Mouse (Mus musculus) myocyte (in vitro differentiated cells): Measurements from ENCODE around the gene Adgb. TPM values are rescaled to one million over a fixed set of nuclear protein-coding genes. Genes with fewer than 3 reads are reported as not detected.
A peak's percentile ranks its signal among the peaks of the same experiment; 100 is the strongest.

ENCODE experiments used
- H3K27me3 ChIP-seq: one replicate; pipeline ENCODE4 v1.6.1; 2011; ENCODE audit not compliant: control insufficient read depth, insufficient read depth, insufficient read length
- H3K36me3 ChIP-seq: one replicate; pipeline ENCODE4 v1.6.1; 2011; ENCODE audit not compliant: control insufficient read depth, insufficient read depth
- H3K4me2 ChIP-seq: one replicate; pipeline ENCODE4 v1.6.1; 2011; ENCODE audit warnings: low read depth, control low read depth
- H3K4me3 ChIP-seq: one replicate; pipeline ENCODE4 v1.5.1; 2011; ENCODE audit warnings: mild to moderate bottlenecking, control low read depth, moderate library complexity
- H3K79me2 ChIP-seq: one replicate; pipeline ENCODE4 v1.6.1; 2011; ENCODE audit not compliant: control insufficient read depth, insufficient read depth
- H3ac ChIP-seq: one replicate; pipeline ENCODE4 v1.6.1; 2011; ENCODE audit not compliant: control insufficient read depth, insufficient read length
- CEBPB ChIP-seq: IDR thresholded peaks from 2 replicates; pipeline ENCODE4 v1.6.1; 2011; ENCODE audit warnings: mild to moderate bottlenecking, moderate library complexity; ENCODE audit not compliant: poor library complexity, insufficient read depth, severe bottlenecking
- E2F4 ChIP-seq: IDR thresholded peaks from one replicate; pipeline ENCODE4 v1.6.1; 2011; ENCODE audit warnings: mild to moderate bottlenecking, control low read depth, moderate library complexity; ENCODE audit not compliant: insufficient read depth
- MAX ChIP-seq: IDR thresholded peaks from one replicate; pipeline ENCODE4 v1.6.1; 2011; ENCODE audit warnings: low read depth, mild to moderate bottlenecking, control low read depth
- MYOD1 ChIP-seq, 3 experiments: IDR thresholded peaks; one replicate each; pipeline ENCODE4 v1.6.1; 2011; ENCODE audit warnings: control low read depth in 2 of 3, low read depth in 2 of 3, mild to moderate bottlenecking in 2 of 3, moderate library complexity in 1 of 3; ENCODE audit not compliant: insufficient read length in 2 of 3, control insufficient read depth in 1 of 3
- MYOG ChIP-seq, 3 experiments: IDR thresholded peaks; one replicate each; pipeline ENCODE4 v1.6.1; 2011; ENCODE audit warnings: control low read depth in 2 of 3, low read depth in 2 of 3, mild to moderate bottlenecking in 2 of 3; ENCODE audit not compliant: insufficient read length in 2 of 3, control insufficient read depth in 1 of 3, insufficient read depth in 1 of 3
- POLR2A ChIP-seq: IDR thresholded peaks from one replicate; pipeline ENCODE4 v1.6.1; 2011; ENCODE audit warnings: low read depth, mild to moderate bottlenecking, control low read depth, moderate library complexity; ENCODE audit not compliant: insufficient read length
- POLR2AphosphoS2 ChIP-seq: IDR thresholded peaks from one replicate; pipeline ENCODE4 v1.6.1; 2011; ENCODE audit warnings: low read depth, control low read depth; ENCODE audit not compliant: insufficient read length
- REST ChIP-seq: IDR thresholded peaks from one replicate; pipeline ENCODE4 v1.6.1; 2011; ENCODE audit warnings: mild to moderate bottlenecking, control low read depth, moderate library complexity; ENCODE audit not compliant: insufficient read depth, insufficient read length
- SRF ChIP-seq: IDR thresholded peaks from one replicate; pipeline ENCODE4 v1.6.1; 2011; ENCODE audit warnings: low read depth; ENCODE audit not compliant: control insufficient read depth, insufficient read length
- TCF12 ChIP-seq: IDR thresholded peaks from one replicate; pipeline ENCODE4 v1.6.1; 2011; ENCODE audit warnings: mild to moderate bottlenecking, control low read depth; ENCODE audit not compliant: poor library complexity, insufficient read depth, severe bottlenecking
- TCF3 ChIP-seq: IDR thresholded peaks from one replicate; pipeline ENCODE4 v1.6.1; 2011; ENCODE audit warnings: low read depth, control low read depth; ENCODE audit not compliant: insufficient read length
- USF1 ChIP-seq: IDR thresholded peaks from one replicate; pipeline ENCODE4 v1.6.1; 2011; ENCODE audit warnings: low read depth, mild to moderate bottlenecking, control low read depth, moderate library complexity
- polyA plus RNA-seq: library from polyadenylated mRNA; unstranded; fragments of >200 nt; fragmentation: generic; extraction: Trizol; gene quantifications from one replicate; pipeline ENCODE4 v1.2.1, GENCODE M21; 2012; ENCODE audit warnings: missing spikeins

Adgb gene
- polyA plus RNA-seq, 1 experiment = not detected

- H3K4me2 ChIP-seq = no peak overlapping the region
- no peaks in the 10 kb centered on the region for H3K36me3 ChIP-seq
- no peak for TF ChIP-seq TCF12
- TF ChIP-seq E2F4 = no peak
- TF ChIP-seq POLR2AphosphoS2 = no peak
- H3K4me3 ChIP-seq = no peak overlapping the region
- H3K27me3 ChIP-seq = no peaks in the 10 kb centered on the region
- H3K79me2 ChIP-seq = no peaks in the 10 kb centered on the region
- no peak overlapping the region for H3ac ChIP-seq
Measured at GRCm38 (mm10) chr10:10355605-10356227, 116.4 kb downstream of the Adgb start.

GRCm38 (mm10) chr10:10352184-10352583, 119.9 kb downstream of the Adgb start:
- Histone ChIP-seq H3ac (no peak overlapping the region), H3K27me3 (no peaks in the 10 kb centered on the region), H3K36me3 (no peaks in the 10 kb centered on the region), H3K4me2 (no peak overlapping the region), H3K4me3 (no peak overlapping the region), H3K79me2 (no peaks in the 10 kb centered on the region)
- TF ChIP-seq MAX (no peak), USF1 (no peak), POLR2AphosphoS2 (no peak)

GRCm38 (mm10) chr10:10350550-10350949, 121.6 kb downstream of the Adgb start:
- H3K4me3 ChIP-seq = no peak overlapping the region
- TF ChIP-seq E2F4 = no peak
- TF ChIP-seq REST = no peak
- no peak for TF ChIP-seq USF1
- TF ChIP-seq MYOD1 (IDR thresholded peaks at IDR 0.05; ENCODE audit: control insufficient read depth in 1 of 3, insufficient read length in 2 of 3, low read depth in 2 of 3) = no peak
- TF ChIP-seq TCF12 = no peak
- TF ChIP-seq SRF = no peak
- TF ChIP-seq MYOG (IDR thresholded peaks at IDR 0.05; ENCODE audit: control insufficient read depth in 1 of 3, insufficient read depth in 1 of 3, insufficient read length in 2 of 3, low read depth in 2 of 3) = no peak
- H3K36me3 ChIP-seq = no peaks in the 10 kb centered on the region
- H3K79me2 ChIP-seq = no peaks in the 10 kb centered on the region
- no peak overlapping the region for H3K4me2 ChIP-seq
- H3K27me3 ChIP-seq = no peaks in the 10 kb centered on the region
- no peak overlapping the region for H3ac ChIP-seq

DNA sequence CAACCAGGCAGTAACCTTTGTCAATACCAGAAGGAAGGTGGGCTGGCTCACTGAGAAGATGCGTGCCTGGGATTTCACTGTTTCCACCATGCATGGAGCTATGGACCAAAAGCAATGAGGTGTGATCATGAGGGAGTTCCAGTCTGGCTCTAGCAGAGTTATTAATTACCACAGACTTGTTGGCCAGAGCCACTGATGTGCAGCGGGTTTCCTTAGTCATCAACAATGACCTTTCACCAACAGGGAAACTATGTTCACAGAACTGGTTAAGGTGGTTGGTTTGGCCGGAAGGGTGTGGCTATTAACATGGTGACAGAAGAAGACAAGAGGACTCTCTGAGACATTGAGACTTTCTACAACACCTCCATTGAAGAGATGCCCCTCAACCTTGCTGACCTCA, 128.2 kb downstream of the Adgb start:
- Histone ChIP-seq H3K4me3 (no peak overlapping the region), H3K4me2 (no peak overlapping the region), H3K36me3 (no peaks in the 10 kb centered on the region), H3K79me2 (no peaks in the 10 kb centered on the region), H3ac (no peak overlapping the region), H3K27me3 (no peaks in the 10 kb centered on the region)
- TF ChIP-seq CEBPB (no peak), TCF3 (no peak), POLR2AphosphoS2 (no peak), REST (no peak), SRF (no peak), USF1 (no peak), POLR2A (no peak), MYOD1 (IDR thresholded peaks at IDR 0.05; ENCODE audit: control insufficient read depth in 1 of 3, insufficient read length in 2 of 3, low read depth in 2 of 3) (no peak)

- no peak for TF ChIP-seq TCF3
- TF ChIP-seq E2F4 = no peak
- TF ChIP-seq TCF12 = no peak
- TF ChIP-seq USF1 = peak; percentile 45
- Histone ChIP-seq H3K79me2 (no peaks in the 10 kb centered on the region), H3K4me2 (no peak overlapping the region), H3K4me3 (no peak overlapping the region), H3K27me3 (no peaks in the 10 kb centered on the region), H3ac (no peak overlapping the region), H3K36me3 (no peaks in the 10 kb centered on the region)
Measured at GRCm38 (mm10) chr10:10325560-10325959, 146.6 kb downstream of the Adgb start.

DNA sequence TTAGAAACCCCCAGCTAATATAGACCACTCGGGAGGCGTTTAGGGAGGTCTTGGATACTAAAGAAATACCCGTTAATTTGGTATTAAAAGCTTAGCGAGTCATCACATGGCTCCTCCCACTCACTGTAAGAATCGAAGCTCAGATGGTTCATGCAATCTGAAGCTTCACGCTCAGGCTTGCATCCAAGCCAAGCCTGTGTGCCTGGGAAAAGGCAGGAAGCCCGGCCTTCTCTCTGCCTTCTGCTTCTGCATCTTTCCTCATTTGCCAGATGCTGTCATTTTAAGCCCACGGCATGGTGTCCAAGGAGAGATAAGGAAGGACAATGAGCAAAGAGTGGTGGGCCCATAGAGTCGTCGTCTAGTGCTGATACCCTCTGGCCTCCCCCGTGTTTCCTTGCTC, 149.2 kb downstream of the Adgb start:
- no peaks in the 10 kb centered on the region for H3K36me3 ChIP-seq
- no peak for TF ChIP-seq USF1
- no peak for TF ChIP-seq TCF12
- no peak for TF ChIP-seq CEBPB
- TF ChIP-seq E2F4 = no peak
- TF ChIP-seq MAX = no peak
- no peak for TF ChIP-seq SRF
- no peak for TF ChIP-seq MYOG (IDR thresholded peaks at IDR 0.05; ENCODE audit: control insufficient read depth in 1 of 3, insufficient read depth in 1 of 3, insufficient read length in 2 of 3, low read depth in 2 of 3)
- TF ChIP-seq MYOD1 (IDR thresholded peaks at IDR 0.05; ENCODE audit: control insufficient read depth in 1 of 3, insufficient read length in 2 of 3, low read depth in 2 of 3) = no peak
- TF ChIP-seq REST = no peak
- TF ChIP-seq TCF3 = no peak
- TF ChIP-seq POLR2AphosphoS2 = no peak
- no peak for TF ChIP-seq POLR2A
- H3K4me2 ChIP-seq = no peak overlapping the region
- H3K79me2 ChIP-seq = no peaks in the 10 kb centered on the region
- H3K4me3 ChIP-seq = no peak overlapping the region
- no peak overlapping the region for H3ac ChIP-seq
- no peaks in the 10 kb centered on the region for H3K27me3 ChIP-seq
